Mouse (Mus musculus) liver, embryonic 14.5 days (tissue): ENCODE data around the gene Ttc9b. TPM values are rescaled to one million over a fixed set of nuclear protein-coding genes. Genes with fewer than 3 reads are reported as not detected.

ENCODE experiments used
- ATAC-seq: fragments of 200-750 bp; cut with Nextera tagmentation; 2 replicates; pipeline ENCODE4 v1.8.0; 2017; ENCODE audit warnings: moderate number of reproducible peaks, mild to moderate bottlenecking, moderate library complexity; ENCODE audit not compliant: insufficient read depth
- DNase-seq, 3 experiments: peaks; one replicate each; pipeline ENCODE4 v3.0.0-alpha.2; 2012 to 2013; ENCODE audit warnings: low read depth in 3 of 3, low spot score in 3 of 3
- H3K27ac ChIP-seq: fragments of 300-500 bp; sonication (generic); 2 replicates; pipeline ENCODE4 v1.5.1; 2014; ENCODE audit warnings: moderate library complexity, mild to moderate bottlenecking, control low read depth, inconsistent platforms
- H3K27me3 ChIP-seq: fragments of 300-500 bp; sonication (generic); 2 replicates; pipeline ENCODE4 v1.6.1; 2014; ENCODE audit warnings: mild to moderate bottlenecking, low read length, moderate library complexity; ENCODE audit not compliant: control insufficient read depth, insufficient read depth
- H3K36me3 ChIP-seq: fragments of 300-500 bp; sonication (generic); replicated peaks from 2 replicates; pipeline ENCODE4 v1.6.1; 2014; ENCODE audit warnings: low read depth; ENCODE audit not compliant: control insufficient read depth, insufficient read depth
- H3K4me1 ChIP-seq, 2 experiments: fragments of 200-500 bp in 1 of 2; fragments of 300-500 bp in 1 of 2; sonication (generic) in 1 of 2; replicated peaks; 2 replicates each; pipeline ENCODE4 v1.6.1; 2012 to 2014; ENCODE audit warnings: antibody characterized with exemption in 1 of 2, inconsistent platforms in 1 of 2, low read length in 1 of 2; ENCODE audit not compliant: control insufficient read depth in 2 of 2, insufficient read depth in 2 of 2
- H3K4me2 ChIP-seq: fragments of 300-500 bp; sonication (generic); 2 replicates; pipeline ENCODE4 v1.6.1; 2014; ENCODE audit warnings: low read depth, mild to moderate bottlenecking, control low read depth, moderate library complexity
- H3K4me3 ChIP-seq, 2 experiments: fragments of 200-500 bp in 1 of 2; fragments of 300-500 bp in 1 of 2; sonication (generic) in 1 of 2; 2 replicates each; pipeline ENCODE4 v1.5.1; 2012 to 2014; ENCODE audit warnings: low read depth in 2 of 2, low read length in 2 of 2, mild to moderate bottlenecking in 2 of 2, control low read depth in 1 of 2, inconsistent platforms in 1 of 2, moderate library complexity in 1 of 2; ENCODE audit not compliant: insufficient read depth in 1 of 2
- H3K9ac ChIP-seq: fragments of 300-500 bp; sonication (generic); replicated peaks from 2 replicates; pipeline ENCODE4 v1.6.1; 2014; ENCODE audit warnings: mild to moderate bottlenecking, control low read depth, moderate library complexity
- H3K9me3 ChIP-seq: fragments of 300-500 bp; sonication (generic); 2 replicates; pipeline ENCODE4 v1.6.1; 2016; ENCODE audit warnings: low read length, mixed read lengths; ENCODE audit not compliant: control insufficient read depth
- CTCF ChIP-seq: IDR thresholded peaks from 2 replicates; pipeline ENCODE4 v1.5.1; 2016; ENCODE audit warnings: antibody characterized with exemption, low read depth, control low read depth
- EP300 ChIP-seq: IDR thresholded peaks from 2 replicates; pipeline ENCODE4 v1.6.1; 2016; ENCODE audit warnings: antibody characterized with exemption, low read depth
- WGBS: fragments of 180-500 bp; shearing (Covaris S2); extraction: QIAGEN DNeasy Blood & Tissue Kit; methylation state at CpG from one replicate; pipeline ENCODE4 v1.1.7; 2014; ENCODE audit not compliant: insufficient replicate concordance; 5-methylcytosine and 5-hydroxymethylcytosine counted together
- polyA plus RNA-seq, 2 experiments: library from polyadenylated mRNA; depleted of rRNA in 1 of 2; stranded (reverse) in 1 of 2; unstranded in 1 of 2; fragments of >200 nt; fragmentation: Nextera tagmentation in 1 of 2; extraction: Ambion mirVana in 1 of 2; gene quantifications; 2 replicates each; pipeline versions ENCODE4 v1.2.1 to v1.2.3; 2012 to 2014

Gene Ttc9b
- polyA plus RNA-seq, 2 experiments, result not detected

DNA sequence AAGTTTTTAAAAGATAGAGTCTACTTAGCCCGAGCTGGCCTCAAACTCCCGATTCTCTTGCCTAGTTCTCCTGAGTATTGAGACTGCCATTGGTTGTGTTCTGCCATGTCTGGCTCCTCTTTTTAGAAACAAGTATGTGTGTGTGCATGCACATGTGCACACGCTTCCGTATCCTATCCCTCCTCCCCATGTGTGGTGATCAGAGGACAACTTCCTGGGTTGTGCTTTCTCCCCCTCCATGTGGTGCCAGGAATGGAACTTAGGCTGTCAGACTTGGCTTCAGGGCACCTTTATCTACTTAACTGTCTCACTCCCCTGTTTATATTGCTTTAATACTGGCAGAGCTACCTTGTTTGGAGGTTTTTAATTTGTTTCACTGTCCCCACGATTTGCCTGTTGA is 31.5 kb downstream of the Ttc9b start:
- 20% methylated on average over 5 of the region's 5 CpGs for WGBS
- Histone ChIP-seq H3K9ac (no peak overlapping the region), H3K4me1 (peaks cover 4% of the 10 kb centered on the region in 2 experiments; a peak in 2 of 4 replicates), H3K36me3 (no peaks in the 10 kb centered on the region), H3K4me2 (no peak overlapping the region), H3K27me3 (no peaks in the 10 kb centered on the region), H3K4me3 (no peak overlapping the region), H3K27ac (no peak overlapping the region), H3K9me3 (no peaks in the 10 kb centered on the region)
- DNase-seq (no peak), ATAC-seq (no peak)
- no peak for TF ChIP-seq EP300

- DNase-seq (peak in 1 of 3 experiments; percentile 39), ATAC-seq (no peak)
- peaks cover 4% of the 10 kb centered on the region in 2 experiments; a peak in 2 of 4 replicates for H3K4me1 ChIP-seq
- no peaks in the 10 kb centered on the region for H3K9me3 ChIP-seq
- no peaks in the 10 kb centered on the region for H3K36me3 ChIP-seq
- TF ChIP-seq EP300, result no peak
- TF ChIP-seq CTCF, result peak; percentile 74
- no peak overlapping the region for H3K4me2 ChIP-seq
- no peak overlapping the region for H3K9ac ChIP-seq
- H3K27me3 ChIP-seq, result no peaks in the 10 kb centered on the region
- 0% methylated on average over 6 of the region's 6 CpGs for WGBS
- H3K4me3 ChIP-seq, result no peak overlapping the region
- no peak overlapping the region for H3K27ac ChIP-seq
These were observed 32.0 kb downstream of the Ttc9b start for GRCm38 (mm10) chr7:27685681-27686080.

- H3K9me3 ChIP-seq, result no peaks in the 10 kb centered on the region
- H3K27me3 ChIP-seq, result no peaks in the 10 kb centered on the region
- ATAC-seq, result no peak
- peaks cover 4% of the 10 kb centered on the region in 2 experiments; a peak in 2 of 4 replicates for H3K4me1 ChIP-seq
- no peaks in the 10 kb centered on the region for H3K36me3 ChIP-seq
- no peak overlapping the region for H3K27ac ChIP-seq
- no peak for DNase-seq
- no peak overlapping the region for H3K4me3 ChIP-seq
- H3K4me2 ChIP-seq, result no peak overlapping the region
- TF ChIP-seq CTCF (no peak), EP300 (no peak)
- WGBS, result 51% methylated on average over 1 of the region's 1 CpGs
- H3K9ac ChIP-seq, result no peak overlapping the region
These were observed 33.3 kb downstream of the Ttc9b start for GRCm38 (mm10) chr7:27687043-27687442.

DNA sequence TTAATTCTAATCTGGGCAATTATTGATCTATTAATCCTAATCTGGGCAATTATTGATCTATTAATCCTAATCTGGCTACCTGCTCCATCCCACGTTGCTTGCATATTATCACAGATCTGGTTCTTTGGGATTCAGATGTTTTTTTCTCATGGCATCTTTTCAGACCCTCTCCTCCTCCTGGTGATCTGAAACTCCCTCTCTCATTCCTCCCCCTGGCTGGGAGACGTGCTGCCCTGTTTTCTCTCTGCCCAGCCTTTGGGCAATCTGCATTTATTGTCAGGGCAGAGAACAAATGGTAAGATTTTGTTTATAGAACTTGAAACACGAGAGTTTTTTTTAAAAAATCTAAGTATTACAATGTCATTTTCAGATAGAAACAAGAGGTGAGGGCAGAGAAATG is 34.1 kb downstream of the Ttc9b start:
- DNase-seq (no peak), ATAC-seq (no peak)
- Histone ChIP-seq H3K9ac (no peak overlapping the region), H3K27me3 (no peaks in the 10 kb centered on the region), H3K27ac (no peak overlapping the region), H3K4me3 (no peak overlapping the region), H3K36me3 (no peaks in the 10 kb centered on the region), H3K9me3 (no peaks in the 10 kb centered on the region), H3K4me2 (peak overlapping the region; percentile 83), H3K4me1 (peaks cover 4% of the 10 kb centered on the region in 2 experiments; a peak in 2 of 4 replicates)
- WGBS, result 55% methylated on average over 3 of the region's 3 CpGs
- no peak for TF ChIP-seq EP300
- TF ChIP-seq CTCF, result no peak

GRCm38 (mm10) chr7:27688246-27688788 is 34.6 kb downstream of the Ttc9b start:
- Histone ChIP-seq H3K9ac (peak overlapping the region; percentile 64), H3K4me3 (peak overlapping the region; percentile 57 to 76), H3K4me1 (peaks cover 4% of the 10 kb centered on the region in 2 experiments; a peak in 2 of 4 replicates), H3K27me3 (no peaks in the 10 kb centered on the region), H3K36me3 (no peaks in the 10 kb centered on the region), H3K4me2 (peak overlapping the region; percentile 83), H3K27ac (peak overlapping the region; percentile 38), H3K9me3 (no peaks in the 10 kb centered on the region)
- TF ChIP-seq CTCF (no peak), EP300 (no peak)
- ATAC-seq (no peak), DNase-seq (no peak)
- 26% methylated on average over 14 of the region's 14 CpGs for WGBS
